Mouse (Mus musculus): ENCODE data around the gene Cpne6. TPM values are rescaled to one million over a fixed set of nuclear protein-coding genes. Genes with fewer than 3 reads are reported as not detected.

The Cpne6 gene
- total and polyA plus RNA-seq, 2 experiments from 2014 or later, result 12.3 to 14.7 TPM

DNA sequence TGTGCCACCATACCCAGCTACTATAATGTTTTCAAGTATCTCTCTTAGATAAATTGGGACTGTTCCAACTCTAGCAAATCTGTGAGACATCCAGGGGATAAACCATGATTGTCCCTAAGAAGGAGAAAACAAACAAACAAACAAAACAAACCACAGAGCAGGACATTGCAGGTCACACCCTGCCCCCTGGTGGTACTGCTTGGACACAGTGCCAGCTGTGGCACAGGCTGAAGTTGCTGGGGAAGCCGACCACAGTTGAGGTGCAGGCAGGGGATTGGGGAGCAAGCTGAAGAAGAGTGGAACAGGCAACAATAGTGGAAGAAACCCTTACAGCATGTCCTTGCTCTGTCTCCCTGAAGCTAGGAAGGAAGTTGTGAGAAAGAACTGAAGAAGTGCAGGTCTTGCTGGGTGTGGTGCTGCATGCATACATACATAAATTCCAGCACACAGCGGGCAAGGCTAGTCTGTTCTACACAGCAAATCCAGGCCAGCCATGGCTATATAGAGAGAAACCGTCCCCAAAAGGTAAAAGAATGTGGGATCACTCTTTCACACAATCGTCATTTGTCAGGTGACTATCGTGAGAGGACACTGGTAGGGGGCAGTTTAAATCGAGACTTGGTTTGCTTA, 26.0 kb downstream of the Cpne6 start:
- no peaks in the 10 kb centered on the region for H3K9me3 ChIP-seq (ENCODE audit: low read length)
- no peak overlapping the region for H3K4me2 ChIP-seq (ENCODE audit: low read depth, low read length, poor library complexity, severe bottlenecking)
- H3K4me1 ChIP-seq (ENCODE audit: insufficient read depth, low read length), result no peaks in the 10 kb centered on the region
- 54% methylated on average over 6 of the region's 6 CpGs for WGBS
- H3K4me3 ChIP-seq (ENCODE audit: low read depth, low read length), result no peak overlapping the region
- no peaks in the 10 kb centered on the region for H3K36me3 ChIP-seq (ENCODE audit: insufficient read depth, low read length)
- H3K27me3 ChIP-seq (ENCODE audit: insufficient read depth, low read length), result no peaks in the 10 kb centered on the region
- DNase-seq (ENCODE audit: low spot score), result no peak
- no peak overlapping the region for H3K9ac ChIP-seq (replicated peaks; ENCODE audit: low read length, poor library complexity, severe bottlenecking)
- TF ChIP-seq CTCF (IDR thresholded peaks at IDR 0.05), result peak; percentile 77
- H3K27ac ChIP-seq (ENCODE audit: low read depth, low read length), result no peak overlapping the region
- no peak for ATAC-seq (ENCODE audit: low FRiP score)

DNA sequence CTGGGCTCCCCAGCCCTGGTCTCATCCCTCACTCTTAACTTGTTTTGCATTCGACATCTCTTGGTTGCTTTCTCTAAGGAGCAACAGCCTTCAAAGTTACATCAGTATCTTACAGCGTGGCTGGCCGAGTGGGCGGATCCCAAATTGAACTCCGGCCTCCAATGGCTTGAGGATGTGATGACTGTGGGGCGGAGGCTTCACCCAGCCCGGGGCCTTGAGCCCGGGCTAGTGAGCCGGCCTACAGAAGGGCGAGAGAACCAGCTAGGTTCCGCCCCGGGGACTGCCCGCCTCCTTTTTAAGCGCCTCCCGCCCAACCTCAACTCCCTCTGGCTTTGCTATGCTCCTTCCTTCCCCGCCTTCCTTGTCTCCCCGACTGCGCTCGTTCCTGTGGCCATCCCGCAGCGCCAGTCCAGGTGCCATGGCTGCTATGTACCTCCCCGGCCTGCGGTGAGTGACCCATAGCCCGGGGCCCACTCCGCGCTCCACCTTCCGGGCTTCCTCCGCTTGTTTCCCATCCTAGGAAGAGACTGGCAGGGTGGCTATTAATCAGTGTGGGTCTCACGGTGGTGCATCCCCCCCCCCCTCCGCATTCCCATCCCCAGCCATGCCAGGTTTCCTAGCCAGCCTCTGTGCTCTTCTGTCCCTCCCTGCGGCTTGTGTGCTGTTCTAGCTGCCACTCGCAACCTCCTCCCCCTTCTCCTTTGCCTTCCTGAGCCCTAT, 30.0 kb downstream of the Cpne6 start, which contains the start of gene Pck2:
Gene Pck2 (plus strand): TSS at position 200 of the 720 bp plus-strand sequence.
- Histone ChIP-seq H3K27ac (ENCODE audit: low read depth, low read length) (peak within 1 kb of the TSS; percentile 90), H3K27me3 (ENCODE audit: insufficient read depth, low read length) (no peaks in the 10 kb centered on the region), H3K36me3 (ENCODE audit: insufficient read depth, low read length) (peaks cover 15% of the 10 kb centered on the region), H3K9ac (replicated peaks; ENCODE audit: low read length, poor library complexity, severe bottlenecking) (peak within 1 kb of the TSS; percentile 75), H3K4me2 (ENCODE audit: low read depth, low read length, poor library complexity, severe bottlenecking) (peak within 1 kb of the TSS; percentile 75), H3K4me3 (ENCODE audit: low read depth, low read length) (peak within 1 kb of the TSS; percentile 51), H3K4me1 (ENCODE audit: insufficient read depth, low read length) (0 out of 2 replicates have a peak, but pooled peaks cover 2% of the 10 kb centered on the region), H3K9me3 (ENCODE audit: low read length) (no peaks in the 10 kb centered on the region)
- TF ChIP-seq CTCF (IDR thresholded peaks at IDR 0.05), result no peak
- peak; percentile 84 for ATAC-seq (ENCODE audit: low FRiP score)
- WGBS, result under 1% methylated on average over 32 of the region's 32 CpGs
- DNase-seq (ENCODE audit: low spot score), result peak; percentile 85

DNA sequence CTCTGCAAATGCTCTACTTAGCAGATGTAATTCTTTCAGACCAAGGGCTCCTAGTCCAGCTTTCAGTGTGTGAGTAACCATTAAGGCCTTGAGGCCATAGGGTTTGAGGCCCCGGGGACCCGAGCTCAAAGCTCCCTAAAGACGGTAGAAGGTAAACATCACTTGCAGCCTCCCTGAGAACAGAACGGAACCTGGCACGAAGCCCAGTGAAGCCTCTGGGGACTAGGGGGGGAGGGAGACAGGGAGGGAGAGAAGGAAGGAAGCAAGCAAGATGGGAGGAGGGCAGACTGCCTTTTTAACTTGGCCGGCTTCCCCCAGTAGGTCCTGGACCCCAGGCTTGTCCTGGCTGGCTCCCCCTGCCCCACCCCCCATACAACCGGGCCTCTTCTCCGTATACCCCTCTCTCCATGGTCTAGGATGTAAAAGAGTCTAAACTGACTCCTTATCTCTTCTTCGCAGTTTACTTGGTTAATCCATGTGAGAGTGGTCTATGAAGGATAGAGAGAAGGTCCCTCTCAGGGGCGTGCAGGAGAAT, 30.6 kb downstream of the Cpne6 start:
- H3K36me3 ChIP-seq (ENCODE audit: insufficient read depth, low read length), result peaks cover 20% of the 10 kb centered on the region
- WGBS, result 5% methylated on average over 9 of the region's 10 CpGs
- H3K4me2 ChIP-seq (ENCODE audit: low read depth, low read length, poor library complexity, severe bottlenecking), result peak overlapping the region; percentile 75
- H3K27me3 ChIP-seq (ENCODE audit: insufficient read depth, low read length), result no peaks in the 10 kb centered on the region
- no peaks in the 10 kb centered on the region for H3K9me3 ChIP-seq (ENCODE audit: low read length)
- ATAC-seq (ENCODE audit: low FRiP score) (peak; percentile 63), DNase-seq (ENCODE audit: low spot score) (peak; percentile 72)
- peak overlapping the region; percentile 75 for H3K9ac ChIP-seq (replicated peaks; ENCODE audit: low read length, poor library complexity, severe bottlenecking)
- H3K27ac ChIP-seq (ENCODE audit: low read depth, low read length), result peak overlapping the region; percentile 90
- TF ChIP-seq CTCF (IDR thresholded peaks at IDR 0.05), result no peak
- H3K4me3 ChIP-seq (ENCODE audit: low read depth, low read length), result peak overlapping the region; percentile 51
- H3K4me1 ChIP-seq (ENCODE audit: insufficient read depth, low read length), result 0 out of 2 replicates have a peak, but pooled peaks cover 2% of the 10 kb centered on the region

DNA sequence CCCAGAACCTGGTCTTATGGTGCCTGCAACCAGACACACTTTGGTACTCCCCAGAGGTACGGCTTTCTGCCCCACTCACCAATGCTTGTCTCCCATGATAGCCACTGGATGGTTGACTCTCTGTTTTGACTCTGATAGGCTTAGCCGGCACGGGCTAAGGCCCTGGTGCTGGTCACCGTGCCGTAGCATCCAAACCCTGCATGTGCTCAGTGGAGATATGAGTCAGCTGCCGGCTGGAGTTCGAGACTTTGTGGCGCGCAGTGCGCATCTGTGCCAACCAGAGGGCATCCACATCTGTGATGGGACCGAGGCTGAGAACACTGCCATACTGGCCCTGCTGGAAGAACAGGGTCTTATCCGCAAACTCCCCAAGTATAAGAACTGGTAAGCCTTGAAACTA, 32.0 kb downstream of the Cpne6 start:
- TF ChIP-seq CTCF (IDR thresholded peaks at IDR 0.05), result no peak
- Histone ChIP-seq H3K9me3 (ENCODE audit: low read length) (no peaks in the 10 kb centered on the region), H3K9ac (replicated peaks; ENCODE audit: low read length, poor library complexity, severe bottlenecking) (no peak overlapping the region), H3K36me3 (ENCODE audit: insufficient read depth, low read length) (peaks cover 30% of the 10 kb centered on the region), H3K27ac (ENCODE audit: low read depth, low read length) (no peak overlapping the region), H3K27me3 (ENCODE audit: insufficient read depth, low read length) (no peaks in the 10 kb centered on the region), H3K4me3 (ENCODE audit: low read depth, low read length) (no peak overlapping the region), H3K4me1 (ENCODE audit: insufficient read depth, low read length) (0 out of 2 replicates have a peak, but pooled peaks cover 2% of the 10 kb centered on the region), H3K4me2 (ENCODE audit: low read depth, low read length, poor library complexity, severe bottlenecking) (no peak overlapping the region)
- WGBS, result 98% methylated on average over 12 of the region's 12 CpGs
- DNase-seq (ENCODE audit: low spot score) (no peak), ATAC-seq (ENCODE audit: low FRiP score) (no peak)

DNA sequence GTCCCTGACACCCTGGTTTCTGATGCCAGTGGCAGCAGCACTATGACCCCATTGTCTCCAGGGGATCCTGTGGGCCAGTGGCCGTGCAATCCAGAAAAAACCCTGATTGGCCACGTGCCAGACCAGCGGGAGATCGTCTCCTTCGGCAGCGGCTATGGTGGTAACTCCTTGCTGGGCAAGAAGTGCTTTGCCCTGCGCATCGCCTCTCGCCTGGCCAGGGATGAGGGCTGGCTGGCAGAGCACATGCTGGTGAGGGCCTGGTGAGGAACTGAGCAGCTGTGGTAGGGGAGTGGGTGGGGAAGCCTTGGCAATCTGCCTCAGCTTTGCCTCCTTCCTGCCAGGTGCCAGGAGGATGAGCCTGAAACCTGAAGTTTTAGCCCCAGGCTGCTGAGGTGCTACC, 34.1 kb downstream of the Cpne6 start:
- WGBS, result 70% methylated on average over 9 of the region's 9 CpGs
- Histone ChIP-seq H3K27ac (ENCODE audit: low read depth, low read length) (no peak overlapping the region), H3K4me2 (ENCODE audit: low read depth, low read length, poor library complexity, severe bottlenecking) (no peak overlapping the region), H3K4me1 (ENCODE audit: insufficient read depth, low read length) (0 out of 2 replicates have a peak, but pooled peaks cover 2% of the 10 kb centered on the region), H3K9me3 (ENCODE audit: low read length) (no peaks in the 10 kb centered on the region), H3K4me3 (ENCODE audit: low read depth, low read length) (no peak overlapping the region), H3K9ac (replicated peaks; ENCODE audit: low read length, poor library complexity, severe bottlenecking) (no peak overlapping the region), H3K36me3 (ENCODE audit: insufficient read depth, low read length) (peaks cover 48% of the 10 kb centered on the region), H3K27me3 (ENCODE audit: insufficient read depth, low read length) (no peaks in the 10 kb centered on the region)
- ATAC-seq (ENCODE audit: low FRiP score) (no peak), DNase-seq (ENCODE audit: low spot score) (no peak)
- TF ChIP-seq CTCF (IDR thresholded peaks at IDR 0.05), result no peak

DNA sequence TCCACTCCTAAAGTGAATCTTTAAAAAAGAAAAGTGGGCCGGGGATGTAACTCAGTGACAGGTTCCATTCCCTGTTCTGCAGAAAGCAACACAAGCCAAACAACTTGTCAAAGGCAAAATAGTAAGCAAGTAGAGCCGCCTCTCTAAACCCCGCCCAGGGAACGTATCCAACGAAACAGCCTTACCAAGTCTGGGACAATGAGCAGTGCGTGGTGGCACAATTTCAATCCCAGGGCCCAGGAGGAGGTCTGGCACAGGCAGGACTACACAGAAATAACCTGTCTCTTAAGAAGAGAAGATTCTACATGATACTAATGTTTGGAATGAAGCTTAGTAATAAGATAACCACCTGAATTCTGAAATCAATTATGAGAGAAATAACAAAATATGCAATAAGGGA, 39.9 kb downstream of the Cpne6 start:
- Histone ChIP-seq H3K27me3 (ENCODE audit: insufficient read depth, low read length) (no peaks in the 10 kb centered on the region), H3K4me1 (ENCODE audit: insufficient read depth, low read length) (no peaks in the 10 kb centered on the region), H3K36me3 (ENCODE audit: insufficient read depth, low read length) (peaks cover 42% of the 10 kb centered on the region), H3K9ac (replicated peaks; ENCODE audit: low read length, poor library complexity, severe bottlenecking) (no peak overlapping the region), H3K9me3 (ENCODE audit: low read length) (no peaks in the 10 kb centered on the region), H3K27ac (ENCODE audit: low read depth, low read length) (no peak overlapping the region), H3K4me3 (ENCODE audit: low read depth, low read length) (no peak overlapping the region), H3K4me2 (ENCODE audit: low read depth, low read length, poor library complexity, severe bottlenecking) (no peak overlapping the region)
- DNase-seq (ENCODE audit: low spot score) (no peak), ATAC-seq (ENCODE audit: low FRiP score) (no peak)
- no peak for TF ChIP-seq CTCF (IDR thresholded peaks at IDR 0.05)
- 80% methylated on average over 6 of the region's 6 CpGs for WGBS

Measured in midbrain, postnatal 0 days (tissue).